Mouse (Mus musculus): ENCODE data around the gene Krt88.

DNA sequence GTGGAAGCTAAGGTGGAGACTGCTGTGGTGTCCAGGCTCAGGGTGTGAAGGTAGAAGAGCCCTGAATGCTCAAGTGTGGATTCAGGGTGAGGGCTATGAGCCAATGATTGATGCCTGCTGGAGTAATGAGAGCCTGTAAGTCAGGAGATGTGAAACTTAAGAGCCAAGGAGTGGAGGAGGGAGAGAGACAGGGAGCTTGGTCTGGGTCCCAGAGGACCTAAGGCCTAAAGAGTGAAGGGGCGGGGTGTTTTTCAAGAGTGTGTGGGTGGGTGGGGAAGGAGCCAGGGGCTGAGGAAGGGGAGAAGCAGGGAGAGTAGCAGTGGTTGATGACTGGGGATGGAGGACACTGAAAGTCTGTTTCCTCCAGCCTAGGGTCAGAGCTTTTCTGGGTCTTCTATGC is 36.1 kb downstream of the Krt88 start:
- TF ChIP-seq GATA1 (IDR thresholded peaks at IDR 0.05; ENCODE audit: low read length) (no peak), TAL1 (IDR thresholded peaks at IDR 0.05; ENCODE audit: low read length) (no peak)

Measured in erythroblast, embryonic 14.5 days (primary cell).